Mouse (Mus musculus): Measurements from ENCODE around the gene H2al1a. TPM values are rescaled to one million over a fixed set of nuclear protein-coding genes. Genes with fewer than 3 reads are reported as not detected.

The H2al1a gene
- polyA plus RNA-seq, 1 experiment from 2014 or later: not detected

DNA sequence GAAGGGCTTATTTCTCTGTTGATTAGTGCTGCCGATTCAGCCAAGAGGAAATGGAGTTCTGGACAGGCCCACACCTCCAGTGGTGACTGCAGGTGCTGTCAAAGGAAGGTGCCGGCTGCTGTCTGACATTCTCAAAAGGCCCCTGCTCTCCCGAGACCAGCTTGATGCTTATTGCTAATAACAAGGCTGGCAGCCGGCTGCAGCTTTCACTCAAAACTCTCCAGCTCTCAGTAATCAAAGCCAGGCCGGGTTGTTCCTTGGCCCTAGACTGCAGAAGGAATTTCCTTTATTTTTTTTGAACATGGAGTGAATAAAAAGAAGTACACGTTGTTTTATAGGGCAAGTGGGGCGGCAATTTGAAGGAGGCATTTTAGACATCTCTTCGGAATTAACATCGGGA, 46.7 kb downstream of the H2al1a start:
- Histone ChIP-seq H3K27me3 (replicated peaks) (peaks cover 9% of the 10 kb centered on the region; the same call in 1 of the 2 replicates), H3K4me1 (replicated peaks) (no peaks in the 10 kb centered on the region), H3K27ac (ENCODE audit: poor library complexity, severe bottlenecking) (no peak overlapping the region), H3K4me2 (no peak overlapping the region), H3K4me3 (no peak overlapping the region), H3K36me3 (no peaks in the 10 kb centered on the region), H3K9ac (no peak overlapping the region), H3K9me3 (replicated peaks) (no peaks in the 10 kb centered on the region)
- no peak for ATAC-seq (ENCODE audit: insufficient number of reproducible peaks, low FRiP score)
- WGBS: 52% methylated on average over 9 of the region's 9 CpGs

- no peak overlapping the region for H3K4me3 ChIP-seq
- no peak for ATAC-seq (ENCODE audit: insufficient number of reproducible peaks, low FRiP score)
- no peaks in the 10 kb centered on the region for H3K36me3 ChIP-seq
- no peaks in the 10 kb centered on the region for H3K9me3 ChIP-seq (replicated peaks)
- no peaks in the 10 kb centered on the region for H3K4me1 ChIP-seq (replicated peaks)
- no peak overlapping the region for H3K9ac ChIP-seq
- H3K27ac ChIP-seq (ENCODE audit: poor library complexity, severe bottlenecking): no peak overlapping the region
- H3K4me2 ChIP-seq: no peak overlapping the region
- peaks cover 9% of the 10 kb centered on the region; the same call in 1 of the 2 replicates for H3K27me3 ChIP-seq (replicated peaks)
- 80% methylated on average over 3 of the region's 3 CpGs for WGBS
These were observed 47.7 kb downstream of the H2al1a start for GRCm38 (mm10) chrX:11346756-11347155.

Other genes starting within 250 kb of the H2al1a start
- not detected in 2 replicates for gene H2al1b, start 3.2 kb downstream of the H2al1a start, polyA plus RNA-seq (2016; fragmentation: Nextera tagmentation; extraction: Ambion mirVana)
- gene H2al1c, start 6.4 kb downstream of the H2al1a start, polyA plus RNA-seq (2016; fragmentation: Nextera tagmentation; extraction: Ambion mirVana): not detected in 2 replicates
- not detected in 2 replicates for gene H2al1d, start 9.6 kb downstream of the H2al1a start, polyA plus RNA-seq (2016; fragmentation: Nextera tagmentation; extraction: Ambion mirVana)
- not detected in 2 replicates for gene H2al1e, start 12.7 kb downstream of the H2al1a start, polyA plus RNA-seq (2016; fragmentation: Nextera tagmentation; extraction: Ambion mirVana)
- gene H2al1f, start 15.9 kb downstream of the H2al1a start, polyA plus RNA-seq (2016; fragmentation: Nextera tagmentation; extraction: Ambion mirVana): not detected in 2 replicates
- gene H2al1g, start 19.0 kb downstream of the H2al1a start, polyA plus RNA-seq (2016; fragmentation: Nextera tagmentation; extraction: Ambion mirVana): not detected in 2 replicates
- gene H2al1h, start 22.2 kb downstream of the H2al1a start, polyA plus RNA-seq (2016; fragmentation: Nextera tagmentation; extraction: Ambion mirVana): not detected in 2 replicates
- not detected in 2 replicates for gene H2al1i, start 25.4 kb downstream of the H2al1a start, polyA plus RNA-seq (2016; fragmentation: Nextera tagmentation; extraction: Ambion mirVana)
- not detected in 2 replicates for gene H2al1j, start 28.6 kb downstream of the H2al1a start, polyA plus RNA-seq (2016; fragmentation: Nextera tagmentation; extraction: Ambion mirVana)

Measured in heart, embryonic 12.5 days (tissue).